In the genomic region with DNA sequence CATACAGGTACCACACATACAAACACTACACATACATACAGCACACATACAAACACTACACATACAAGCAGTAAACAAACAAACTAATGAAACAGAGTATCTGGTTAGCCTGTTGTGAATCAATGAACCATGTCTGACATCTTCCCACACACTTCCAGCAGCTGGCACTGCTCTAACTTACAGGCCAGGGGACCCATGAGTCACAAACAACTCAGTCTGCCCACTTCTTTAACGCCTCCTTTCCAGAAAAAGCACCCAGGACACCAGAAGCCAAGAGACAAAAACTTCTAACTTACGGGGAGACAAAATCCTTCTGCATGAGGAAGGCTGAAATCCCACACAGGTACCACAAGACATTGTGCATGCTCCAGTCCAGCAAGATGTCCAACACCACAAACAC, we compare ENCODE assay signal across 14 mouse cellular contexts.
"Had no signal": no experiment of that assay in that cellular context is flagged by ENCODE, and none has a peak within 500 bp of the region (broad histone marks: within the 10 kb centered on the region; RNA-seq: fewer than 3 reads in every experiment).

No protein-coding gene starts in this region.

- H3K4me1 ChIP-seq: liver, embryonic 13.5 days had no signal

- H3K9ac ChIP-seq: liver, embryonic 13.5 days had no signal

- H3K4me3 ChIP-seq: liver, embryonic 13.5 days had no signal

- H3K4me2 ChIP-seq: liver, embryonic 13.5 days; midbrain, embryonic 11.5 days had no signal

- H3K27ac ChIP-seq: liver, embryonic 13.5 days had no signal

- H3K9me3 ChIP-seq: liver, embryonic 13.5 days had no signal

- H3K27me3 ChIP-seq: liver, embryonic 13.5 days had no signal

- DNase-seq: kidney, adult 18-20 months; kidney, adult 9 months; kidney, postnatal 25 days; liver, embryonic 13.5 days; lung, adult 2 months; lung, postnatal 14 days; lung, postnatal 4 days; midbrain, embryonic 14.5 days; right cerebral cortex, postnatal 25 days; spleen, adult 18-20 months; thymus, adult 2 months; thymus, postnatal 14 days; thymus, postnatal 4 days had no signal
